Mouse (Mus musculus) heart, adult 2 months (tissue): ENCODE measurements at regions not wholly inside any gene's neighbourhood (a gene's known extent, or its start where the extent isn't known, plus 50 kb on each side); places are given as distances from the start of the nearest gene placed in this dataset.
A peak's percentile ranks its signal among the peaks of the same experiment; 100 is the strongest.

ENCODE experiments used
- DNase-seq, 2 experiments: peaks; one replicate each; pipeline ENCODE4 v3.0.0; 2021
- H3K27ac ChIP-seq: fragments of 200-600 bp; 2 replicates; pipeline ENCODE4 v1.8.1; 2022
- H3K27me3 ChIP-seq: fragments of 200-500 bp; 2 replicates; pipeline ENCODE4 v1.6.1; 2012; ENCODE audit warnings: mild to moderate bottlenecking, low read length, inconsistent platforms, mixed read lengths; ENCODE audit not compliant: control insufficient read depth, insufficient read depth
- H3K36me3 ChIP-seq: fragments of 200-500 bp; 2 replicates; pipeline ENCODE4 v1.6.1; 2012; ENCODE audit warnings: low read length, inconsistent platforms; ENCODE audit not compliant: control insufficient read depth, insufficient read depth
- H3K4me1 ChIP-seq: fragments of 200-500 bp; 2 replicates; pipeline ENCODE4 v1.6.1; 2011; ENCODE audit warnings: low read length; ENCODE audit not compliant: control insufficient read depth, insufficient read depth
- H3K4me3 ChIP-seq: fragments of 200-600 bp; 2 replicates; pipeline ENCODE4 v1.8.1; 2022
- H3K79me2 ChIP-seq: fragments of 200-500 bp; replicated peaks from 2 replicates; pipeline ENCODE4 v1.6.1; 2012; ENCODE audit warnings: mild to moderate bottlenecking, inconsistent platforms, low read length, moderate library complexity, mixed read lengths; ENCODE audit not compliant: control insufficient read depth, insufficient read depth
- H3K9ac ChIP-seq: fragments of 200-500 bp; 2 replicates; pipeline ENCODE4 v1.6.1; 2012; ENCODE audit warnings: low read depth, mild to moderate bottlenecking, control low read depth, inconsistent platforms, low read length, mixed read lengths
- CTCF ChIP-seq: fragments of 200-600 bp; IDR thresholded peaks from 2 replicates; pipeline ENCODE4 v1.8.1; 2022; ENCODE audit warnings: antibody characterized with exemption, mild to moderate bottlenecking, moderate library complexity
- EP300 ChIP-seq: fragments of 200-500 bp; IDR thresholded peaks from 2 replicates; pipeline ENCODE4 v1.6.1; 2011; ENCODE audit warnings: low read depth, low read length, control low read depth; ENCODE audit not compliant: insufficient read depth
- POLR2A ChIP-seq: fragments of 200-500 bp; IDR thresholded peaks from 2 replicates; pipeline ENCODE4 v1.6.1; 2011; ENCODE audit warnings: mild to moderate bottlenecking, low read depth, low read length, control low read depth; ENCODE audit not compliant: insufficient read depth
- WGBS: fragments of 180-500 bp; shearing (Covaris S2); methylation state at CpG from one replicate; pipeline ENCODE4 v1.1.7; 2018; 5-methylcytosine and 5-hydroxymethylcytosine counted together
- intact Hi-C: fragments of 180-260 bp; cut with DNase I; formaldehyde crosslinking; loops from one replicate; pipeline ENCODE4 v1.15.1; 2025

DNA sequence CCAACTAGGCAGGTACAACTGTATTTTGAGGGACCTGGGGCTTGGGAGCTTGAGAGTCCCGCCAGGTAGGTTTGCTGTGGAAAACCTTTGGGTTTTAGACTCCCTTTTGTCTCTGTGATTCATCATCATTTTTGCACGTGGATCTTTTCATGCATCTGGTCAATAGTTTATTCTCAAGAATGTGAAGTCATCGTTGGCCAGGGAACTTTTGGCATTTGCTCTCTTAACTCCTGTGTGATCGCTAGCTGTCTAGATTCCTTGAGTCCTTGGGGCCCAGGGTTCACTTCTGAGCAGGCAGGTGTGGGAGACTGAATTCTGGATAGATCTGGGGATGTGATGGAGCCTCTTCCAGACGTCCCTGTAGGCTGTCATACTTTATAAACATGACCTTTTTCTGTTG, 207.5 kb downstream of the Fndc1 start:
- Histone ChIP-seq H3K79me2 (no peaks in the 10 kb centered on the region), H3K27me3 (no peaks in the 10 kb centered on the region), H3K4me3 (no peak overlapping the region), H3K27ac (no peak overlapping the region; the same call in 1 of the 2 replicates), H3K9ac (no peak overlapping the region), H3K36me3 (no peaks in the 10 kb centered on the region), H3K4me1 (peaks cover 1% of the 10 kb centered on the region; the same call in 1 of the 2 replicates)
- 50% methylated on average over 5 of the region's 5 CpGs for WGBS
- intact Hi-C loops = no loop called here
- TF ChIP-seq CTCF (no peak), EP300 (no peak), POLR2A (no peak)
- DNase-seq = peak in 1 of 2 experiments; percentile 24

DNA sequence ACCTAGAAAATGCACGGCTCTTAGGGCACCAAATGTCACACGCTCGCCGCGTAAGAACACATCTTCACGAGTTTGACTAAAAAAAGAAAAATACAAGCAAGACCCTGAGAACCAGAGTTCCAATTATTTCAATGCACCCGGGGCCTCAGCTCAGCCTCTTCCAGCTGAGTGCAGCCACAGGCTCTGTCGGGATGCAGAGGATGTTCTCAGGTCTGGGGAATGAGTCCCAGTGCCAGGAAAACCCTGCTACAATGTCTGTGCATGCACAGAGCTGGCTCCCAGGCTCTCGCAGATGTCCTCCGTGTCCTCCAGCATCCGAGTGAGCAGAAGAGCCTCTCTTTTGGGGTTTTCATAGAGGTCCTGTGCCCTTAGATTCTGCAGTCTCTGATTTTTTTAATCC, 219.1 kb downstream of the Fndc1 start:
- Histone ChIP-seq H3K27ac (no peak overlapping the region), H3K9ac (no peak overlapping the region), H3K36me3 (no peaks in the 10 kb centered on the region), H3K27me3 (no peaks in the 10 kb centered on the region), H3K79me2 (no peaks in the 10 kb centered on the region), H3K4me3 (no peak overlapping the region), H3K4me1 (no peaks in the 10 kb centered on the region)
- intact Hi-C loops = no loop called here
- peak in 1 of 2 experiments; percentile 22 for DNase-seq
- no peak for TF ChIP-seq POLR2A
- no peak for TF ChIP-seq CTCF
- no peak for TF ChIP-seq EP300
- WGBS = 68% methylated on average over 11 of the region's 11 CpGs

DNA sequence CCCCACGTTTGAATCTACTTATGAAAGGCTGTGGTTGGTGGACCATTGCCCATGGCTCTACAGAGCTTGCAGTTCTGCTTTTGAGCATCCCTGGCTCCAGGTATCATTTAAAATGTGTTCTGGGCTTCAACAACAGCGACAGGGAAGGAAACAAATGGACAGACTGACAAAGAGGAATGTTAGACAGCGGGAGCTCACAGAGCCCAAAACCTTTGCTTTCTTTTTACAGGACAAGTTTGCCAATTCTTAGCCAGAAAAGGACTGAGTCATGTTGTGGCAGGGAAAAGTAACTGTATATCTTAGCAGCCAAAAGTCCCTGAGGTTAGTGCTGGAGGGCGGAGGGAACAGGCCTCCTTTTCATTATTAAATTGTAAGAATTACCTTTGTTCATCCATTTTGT, 219.7 kb downstream of the Fndc1 start:
- 58% methylated on average over 4 of the region's 4 CpGs for WGBS
- Histone ChIP-seq H3K4me3 (no peak overlapping the region), H3K4me1 (no peaks in the 10 kb centered on the region), H3K9ac (no peak overlapping the region), H3K27me3 (no peaks in the 10 kb centered on the region), H3K36me3 (no peaks in the 10 kb centered on the region), H3K27ac (no peak overlapping the region), H3K79me2 (no peaks in the 10 kb centered on the region)
- TF ChIP-seq CTCF = no peak
- TF ChIP-seq EP300 = no peak
- no peak for TF ChIP-seq POLR2A
- DNase-seq = no peak
- intact Hi-C loops = no loop called here

DNA sequence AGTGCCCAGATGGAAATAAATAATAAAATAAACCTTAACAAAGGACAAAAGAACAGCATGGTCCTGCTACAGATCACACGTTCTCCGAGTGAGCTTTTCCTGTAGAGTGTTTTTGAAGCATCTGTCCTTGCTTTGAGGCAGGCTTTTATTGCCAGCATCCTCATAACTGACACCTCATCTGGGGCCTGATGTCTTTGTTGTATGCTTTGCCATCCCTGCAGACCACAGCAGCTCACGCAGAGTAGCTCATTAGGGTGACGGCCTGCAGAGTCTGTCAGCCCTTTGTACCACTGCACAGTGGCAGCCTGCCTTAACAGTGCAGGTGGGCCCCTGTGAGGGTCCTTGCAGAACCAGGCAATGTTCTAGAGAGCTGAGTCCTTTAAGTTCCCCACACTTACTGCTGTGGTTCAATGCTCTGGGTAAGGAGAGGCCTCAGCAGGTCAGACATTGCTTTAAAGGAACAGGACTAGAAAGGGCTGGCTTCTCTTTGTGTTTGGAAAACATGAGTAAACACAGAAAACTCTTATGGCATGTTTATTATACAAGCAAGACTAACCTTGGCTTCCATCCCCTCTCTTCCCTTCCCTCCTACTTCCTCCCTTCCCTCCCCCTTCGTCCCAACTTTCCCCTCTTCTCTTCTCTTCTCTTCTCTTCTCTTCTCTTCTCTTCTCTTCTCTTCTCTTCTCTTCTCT, 219.7 kb upstream of the Unc93a2 start:
- no peak for DNase-seq
- Histone ChIP-seq H3K4me1 (no peaks in the 10 kb centered on the region), H3K27me3 (no peaks in the 10 kb centered on the region), H3K27ac (no peak overlapping the region), H3K9ac (no peak overlapping the region), H3K79me2 (no peaks in the 10 kb centered on the region), H3K4me3 (no peak overlapping the region), H3K36me3 (no peaks in the 10 kb centered on the region)
- 82% methylated on average over 5 of the region's 5 CpGs for WGBS
- intact Hi-C loops = no loop called here
- TF ChIP-seq POLR2A (no peak), CTCF (no peak), EP300 (no peak)

DNA sequence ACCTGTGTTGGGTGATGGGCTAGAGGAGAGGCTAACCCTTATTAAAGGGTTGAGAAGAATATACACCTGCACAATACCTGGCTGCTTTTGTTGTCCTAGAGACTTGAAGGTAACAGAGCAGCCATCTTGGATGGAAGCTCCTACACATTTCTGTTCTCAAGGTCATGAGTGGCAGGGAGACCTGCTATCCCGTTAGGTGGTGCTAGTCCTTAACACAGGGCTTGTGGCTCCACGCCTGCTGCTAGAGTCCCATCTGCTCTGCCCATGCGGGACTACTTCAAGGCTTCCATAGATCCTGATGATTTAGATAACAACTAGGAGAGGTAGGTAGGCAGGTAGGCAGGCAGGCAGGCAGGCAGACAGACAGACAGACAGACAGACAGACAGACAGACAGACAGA, 218.8 kb upstream of the Unc93a2 start:
- TF ChIP-seq CTCF = no peak
- TF ChIP-seq EP300 = no peak
- TF ChIP-seq POLR2A = no peak
- H3K4me3 ChIP-seq = no peak overlapping the region
- no peaks in the 10 kb centered on the region for H3K27me3 ChIP-seq
- intact Hi-C loops = no loop called here
- 87% methylated on average over 3 of the region's 3 CpGs for WGBS
- no peak for DNase-seq
- H3K36me3 ChIP-seq = no peaks in the 10 kb centered on the region
- H3K27ac ChIP-seq = no peak overlapping the region
- H3K9ac ChIP-seq = no peak overlapping the region
- no peaks in the 10 kb centered on the region for H3K4me1 ChIP-seq
- H3K79me2 ChIP-seq = no peaks in the 10 kb centered on the region

DNA sequence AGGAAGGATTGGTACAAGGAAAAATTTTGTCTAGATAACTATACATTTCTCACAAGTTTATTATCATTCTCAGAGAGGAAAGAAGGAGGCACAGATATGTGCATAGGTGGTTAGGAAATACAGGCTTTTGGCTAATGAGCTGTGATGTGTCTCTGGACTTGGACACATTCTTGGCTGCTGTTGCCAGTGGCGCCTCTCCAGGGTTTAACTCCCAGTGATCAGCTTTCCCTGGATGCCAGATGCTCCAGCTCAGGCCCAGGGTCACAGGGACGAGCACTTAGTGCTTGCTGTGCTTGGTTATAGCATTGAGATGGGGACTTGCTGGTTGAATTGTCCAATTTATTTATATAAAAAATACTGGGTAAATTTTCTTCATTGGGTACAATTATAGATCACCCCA, 215.3 kb upstream of the Unc93a2 start:
- WGBS = 20% methylated on average over 2 of the region's 2 CpGs
- intact Hi-C loops = no loop called here

More for the DNA sequence above, 215.3 kb upstream of the Unc93a2 start:
- Histone ChIP-seq H3K79me2 (no peaks in the 10 kb centered on the region), H3K27me3 (no peaks in the 10 kb centered on the region), H3K36me3 (no peaks in the 10 kb centered on the region), H3K4me3 (no peak overlapping the region), H3K27ac (no peak overlapping the region), H3K4me1 (peaks cover 2% of the 10 kb centered on the region), H3K9ac (no peak overlapping the region)
- DNase-seq = peak; percentile 79 to 84
- TF ChIP-seq POLR2A = no peak
- no peak for TF ChIP-seq CTCF
- 0 out of 2 replicates have a peak, but pooled peaks have one; percentile 43 for TF ChIP-seq EP300
